Mouse (Mus musculus) skeletal muscle tissue, adult 2 months (tissue): ENCODE measurements around the gene Hormad2.

Experiments
- DNase-seq: peaks from one replicate; pipeline ENCODE4 v3.0.0-alpha.2; 2012; ENCODE audit warnings: low read depth, low spot score

The Hormad2 gene

DNA sequence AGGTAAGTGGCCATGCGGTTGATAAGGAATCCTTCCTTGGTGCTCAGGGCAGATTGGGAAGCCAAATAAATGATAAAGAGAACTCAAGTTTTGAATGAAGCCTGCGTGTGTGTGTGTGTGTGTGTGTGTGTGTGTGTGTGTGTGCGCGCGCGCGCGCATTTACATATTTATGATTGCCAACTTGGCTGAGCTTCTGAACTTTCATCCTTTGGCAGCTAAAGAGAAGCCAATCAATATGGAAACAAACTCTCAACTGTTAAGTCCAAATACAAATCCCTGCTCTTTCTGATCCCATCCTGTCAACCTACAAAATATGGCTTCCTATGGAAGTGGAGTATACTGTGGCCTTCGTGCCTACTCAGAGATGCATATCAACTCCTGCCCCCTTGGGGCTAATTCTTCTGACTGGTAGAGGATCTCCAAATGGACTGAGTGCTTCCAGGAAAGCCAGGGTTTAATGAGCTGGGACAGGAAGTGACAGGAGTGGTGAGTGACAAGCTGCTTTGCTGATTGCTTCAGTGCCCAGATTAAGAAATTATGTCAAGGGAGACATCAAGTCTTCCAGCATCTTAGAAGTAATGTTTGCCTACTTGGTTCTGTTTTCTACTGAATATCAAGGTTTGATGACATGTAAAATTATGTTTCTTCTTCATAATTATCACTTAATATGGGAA is 5.4 kb upstream of the Hormad2 start:
- DNase-seq = no peak

DNA sequence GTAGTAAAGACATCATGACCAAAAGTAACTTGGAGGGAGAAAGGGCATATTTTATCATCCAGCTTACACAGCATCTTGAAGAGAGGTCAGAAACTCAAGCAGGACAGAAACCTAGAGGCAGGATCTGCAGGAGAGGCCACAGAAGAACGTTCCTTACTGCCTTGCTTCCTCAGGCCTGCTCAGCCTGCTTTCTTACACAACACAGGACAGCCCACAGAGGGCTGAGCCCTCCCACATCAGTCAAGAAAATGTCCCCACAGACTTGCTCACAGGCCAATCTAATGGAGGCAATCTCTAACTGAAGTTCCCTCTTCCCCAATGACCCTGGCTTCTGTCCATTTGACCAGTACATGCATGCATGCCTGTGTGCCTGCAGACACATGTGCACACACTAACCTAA is 1.4 kb upstream of the Hormad2 start:
- DNase-seq = no peak

DNA sequence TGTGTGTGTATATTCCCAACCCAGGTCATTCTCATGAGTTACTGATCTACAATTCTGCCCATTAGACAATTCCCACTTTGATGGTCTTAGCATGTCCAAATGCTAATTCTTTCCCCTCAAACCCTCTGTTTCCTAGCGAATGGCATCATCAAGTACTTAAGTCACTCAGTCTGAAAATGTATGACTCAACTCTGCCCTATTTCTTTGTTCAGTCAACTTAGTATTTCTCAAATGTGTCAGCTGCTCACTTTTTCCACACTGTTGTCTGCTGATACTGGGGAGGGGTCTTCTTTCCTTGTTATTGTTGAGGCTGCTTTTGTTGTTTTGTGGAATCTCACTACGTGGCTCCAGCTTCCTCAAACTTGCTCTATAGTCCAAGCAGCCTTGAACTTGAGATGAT is 2.7 kb downstream of the Hormad2 start:
- no peak for DNase-seq

DNA sequence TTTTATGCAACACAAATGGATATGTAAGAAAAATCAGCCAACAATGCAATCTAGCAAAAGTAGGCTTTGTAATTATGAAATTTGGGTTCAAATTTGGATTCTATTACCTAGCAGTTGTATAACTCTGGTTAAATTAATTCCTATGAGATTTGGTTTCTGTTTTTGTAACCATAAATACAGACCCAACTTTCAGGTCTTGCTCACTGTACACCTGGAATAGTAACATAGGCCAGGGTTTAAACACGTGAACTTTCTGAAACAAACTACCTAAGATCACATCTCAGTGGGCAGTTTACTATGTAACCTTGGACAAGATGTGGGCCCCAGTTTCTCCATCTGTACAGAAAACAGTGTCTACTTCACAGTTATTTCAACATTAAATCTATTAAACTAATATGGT is 3.6 kb downstream of the Hormad2 start:
- no peak for DNase-seq

DNA sequence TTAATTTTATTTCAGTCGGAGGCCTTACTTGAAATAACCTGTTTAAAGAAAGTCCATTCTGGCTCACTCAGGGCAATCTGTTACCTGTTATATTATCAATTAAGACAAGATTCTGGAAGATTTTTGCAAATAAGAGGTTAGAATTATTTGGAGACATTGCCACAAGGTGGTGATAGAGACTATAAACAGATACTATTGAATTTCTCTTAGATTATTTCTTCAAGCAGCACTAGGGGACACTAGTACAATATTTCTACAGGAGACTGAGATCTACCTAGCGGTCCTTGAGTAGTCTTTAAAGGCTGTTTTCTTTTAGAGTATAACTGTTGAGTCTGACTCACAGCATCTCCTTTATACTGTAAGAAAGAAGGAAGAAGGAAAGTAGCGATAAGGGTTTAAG is 4.3 kb downstream of the Hormad2 start:
- DNase-seq = no peak

DNA sequence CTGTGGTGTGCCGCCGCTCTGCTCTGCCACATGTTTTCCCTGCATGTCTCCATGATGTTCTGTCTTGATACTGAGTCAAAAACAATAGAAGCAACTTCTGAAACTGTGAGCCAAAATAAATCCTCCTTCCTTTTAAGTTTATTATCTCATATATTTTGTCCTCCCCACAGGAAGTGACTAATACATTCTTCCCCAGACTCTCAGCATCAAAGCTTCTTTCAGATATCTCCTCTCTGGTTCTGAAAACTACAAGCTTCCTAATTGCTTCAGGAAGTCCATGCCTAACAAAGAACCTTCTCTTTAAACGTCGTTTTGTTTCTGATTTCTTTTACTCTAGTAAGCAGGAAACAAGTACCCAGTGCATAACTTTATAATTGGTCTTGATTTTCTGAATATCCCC is 6.4 kb downstream of the Hormad2 start:
- DNase-seq = no peak

DNA sequence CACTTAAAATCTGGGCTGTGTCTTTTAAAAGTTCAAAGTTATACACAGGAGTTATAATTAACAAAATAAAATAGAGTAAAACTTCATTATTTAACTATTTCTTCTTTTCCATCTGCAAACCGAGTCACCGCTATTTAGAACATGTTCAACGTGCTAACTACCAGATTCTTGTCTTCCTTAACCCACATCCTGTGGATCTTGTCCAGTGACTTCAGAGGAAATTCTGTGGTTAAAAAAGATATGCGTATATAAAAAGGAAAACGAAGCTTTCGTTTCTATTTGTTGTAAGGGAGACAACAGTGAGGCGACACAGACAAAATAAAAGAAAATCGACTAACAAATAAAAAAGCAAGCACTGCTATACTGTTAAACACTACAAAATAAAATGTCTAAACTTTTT is 17.1 kb downstream of the Hormad2 start:
- no peak for DNase-seq

DNA sequence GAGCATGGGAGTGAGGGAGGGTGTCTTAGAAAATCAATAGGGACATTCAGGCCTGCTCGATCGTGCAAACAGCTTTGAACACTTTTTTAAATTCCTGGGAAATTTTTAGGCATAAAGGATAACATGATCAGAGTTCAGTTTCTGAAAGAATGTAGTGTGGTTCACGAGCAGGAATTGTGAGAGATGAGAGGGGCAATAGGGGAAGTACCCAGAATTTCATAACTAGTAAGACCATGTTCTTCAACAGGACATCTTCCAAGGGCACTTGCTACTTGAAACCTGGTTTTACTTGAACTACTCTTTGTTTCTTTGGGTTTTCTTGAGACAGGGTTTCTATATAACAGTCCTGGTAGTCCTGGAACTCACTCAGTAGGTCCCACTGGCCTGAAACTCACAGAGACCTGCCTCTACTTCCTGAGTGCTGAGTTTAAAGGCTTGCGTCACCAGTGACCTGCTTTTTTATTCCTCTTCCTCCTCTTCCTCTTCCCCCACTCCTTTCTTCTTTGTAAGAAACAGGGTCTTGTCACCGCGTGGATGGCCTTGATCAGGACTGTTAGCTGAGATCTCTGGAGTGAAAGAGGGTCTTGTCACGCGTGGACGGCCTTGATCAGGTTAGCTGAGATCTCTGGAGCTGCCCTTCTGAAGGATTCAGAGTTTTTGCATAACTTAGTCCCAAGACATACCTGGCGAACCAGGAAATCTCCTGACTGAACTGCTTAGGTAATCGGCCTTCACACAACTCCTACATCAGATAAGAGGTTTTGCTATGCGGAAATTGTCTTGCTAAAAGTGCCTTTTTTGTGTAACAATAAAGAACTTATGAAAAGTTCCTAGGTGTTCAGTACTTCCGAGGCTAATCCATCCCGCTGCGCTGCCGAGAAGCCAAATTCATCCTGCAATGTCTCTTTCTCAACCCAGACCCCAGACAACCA is 18.1 kb downstream of the Hormad2 start:
- no peak for DNase-seq

DNA sequence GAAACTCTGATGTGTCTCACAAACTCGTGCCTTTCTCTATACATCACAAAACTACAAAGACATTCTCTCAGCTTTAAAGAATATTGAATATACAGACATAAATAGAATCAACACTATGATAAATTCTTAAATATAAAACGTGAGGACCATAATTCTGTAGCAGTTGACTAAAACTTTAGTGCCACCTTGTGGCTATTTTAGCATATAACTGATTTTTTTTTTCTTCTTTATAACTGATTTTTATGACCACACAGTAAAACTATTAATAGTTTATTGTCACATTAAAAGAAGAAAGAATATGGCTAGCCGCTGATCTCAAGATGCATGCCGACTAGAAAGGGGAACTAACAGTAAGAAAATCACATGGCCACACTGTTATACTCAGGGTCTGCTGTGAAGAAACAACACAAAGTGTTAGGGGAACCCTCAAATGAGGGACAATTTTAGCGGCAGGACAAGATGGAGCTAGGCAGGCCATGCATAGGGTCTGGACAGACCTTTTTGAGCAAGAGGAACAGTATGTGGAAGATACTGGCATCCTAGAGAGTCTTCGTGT is 18.9 kb downstream of the Hormad2 start:
- DNase-seq = no peak

DNA sequence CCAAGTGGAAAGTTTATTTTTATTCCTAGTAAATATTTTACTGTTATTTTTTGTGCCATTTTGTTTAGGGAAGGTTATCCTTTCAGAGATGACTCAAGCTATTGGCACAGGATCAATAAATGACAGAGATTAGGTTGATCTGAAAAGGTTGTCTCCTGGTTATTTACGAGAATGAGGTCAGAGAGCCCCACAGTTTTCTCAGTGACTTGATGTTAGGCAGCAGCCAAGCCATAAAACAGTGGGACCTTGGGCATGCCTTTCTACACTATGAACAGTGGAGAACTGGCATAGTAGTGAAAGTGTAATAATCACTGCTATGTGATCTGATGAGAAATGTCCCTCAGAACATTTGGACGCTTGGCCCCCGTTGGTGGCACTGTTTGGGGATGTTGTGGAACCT is 22.9 kb downstream of the Hormad2 start:
- DNase-seq = no peak

DNA sequence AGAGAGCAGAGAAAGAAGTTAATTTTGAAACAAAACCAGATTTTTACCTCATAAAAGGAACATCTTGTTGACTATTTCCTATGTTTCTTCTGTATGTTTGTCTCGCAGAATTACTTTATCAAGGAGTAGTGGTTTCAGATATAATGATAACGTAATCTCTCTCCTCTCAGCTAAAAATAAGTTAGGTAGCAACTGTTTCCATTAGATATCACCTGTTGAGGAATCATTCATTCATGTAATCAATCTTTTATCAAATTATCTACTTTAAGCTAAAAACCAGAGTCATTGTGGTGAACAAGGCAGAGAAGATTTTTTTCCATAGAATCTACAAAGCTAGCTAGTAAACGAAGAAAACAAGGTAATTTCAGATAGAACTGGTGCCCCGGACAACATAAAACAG is 28.6 kb downstream of the Hormad2 start:
- DNase-seq = no peak

DNA sequence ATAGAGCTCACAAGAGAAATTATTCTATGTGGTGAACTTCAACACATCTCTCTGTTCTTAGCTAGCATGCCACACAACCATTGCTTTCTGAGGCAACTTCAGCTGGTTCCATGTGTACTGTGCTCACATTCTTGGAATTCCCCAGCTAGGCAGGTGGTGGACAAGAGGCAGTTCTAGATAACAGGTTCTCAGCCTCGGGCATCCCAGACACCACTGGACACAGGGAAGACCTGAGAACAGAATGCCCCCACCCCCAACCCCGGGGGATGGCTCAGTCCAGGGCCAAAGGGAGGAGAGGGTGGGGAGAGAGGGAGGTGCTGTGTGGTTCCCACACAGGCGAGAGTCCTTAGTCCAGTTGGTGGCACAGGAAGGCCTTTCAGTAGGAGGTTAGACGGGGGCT is 36.6 kb downstream of the Hormad2 start:
- no peak for DNase-seq

DNA sequence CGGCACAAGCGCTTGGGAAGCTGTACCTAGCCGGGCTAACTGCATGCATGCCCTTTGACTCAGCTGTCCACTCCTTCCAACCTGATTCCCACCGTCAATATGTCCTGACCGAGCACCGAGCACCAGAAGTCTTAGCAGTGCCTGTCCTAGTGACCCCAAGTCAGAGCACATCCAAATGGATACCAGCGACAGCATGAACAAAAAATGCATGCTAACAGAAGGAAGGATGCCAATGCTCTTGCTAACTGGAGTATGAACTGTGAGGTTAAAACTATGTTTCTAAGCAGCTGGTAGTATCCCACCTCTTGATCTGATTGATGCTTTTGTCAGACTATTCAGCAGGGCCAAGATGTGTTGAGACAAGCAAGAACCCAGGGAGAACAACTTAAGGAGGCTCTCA is 37.5 kb downstream of the Hormad2 start:
- DNase-seq = no peak

DNA sequence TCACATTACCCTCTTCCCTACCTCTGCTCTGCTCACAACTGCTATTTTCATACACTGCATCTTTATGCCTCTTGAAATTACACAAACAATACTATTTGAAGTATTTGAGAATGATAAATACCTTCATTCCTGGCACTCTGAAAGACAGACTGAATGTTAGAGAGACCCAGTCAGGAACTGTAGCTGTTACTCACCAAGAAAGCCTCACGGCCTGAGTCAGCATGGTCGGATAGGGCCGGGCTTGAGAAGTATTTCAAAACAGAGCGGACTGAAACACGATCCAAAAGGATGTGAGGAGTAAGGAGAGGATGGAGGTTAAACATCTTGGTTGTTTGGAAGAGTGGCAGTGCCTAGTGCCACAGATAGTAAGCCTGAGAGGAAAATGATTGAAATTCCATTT is 39.7 kb downstream of the Hormad2 start:
- no peak for DNase-seq

DNA sequence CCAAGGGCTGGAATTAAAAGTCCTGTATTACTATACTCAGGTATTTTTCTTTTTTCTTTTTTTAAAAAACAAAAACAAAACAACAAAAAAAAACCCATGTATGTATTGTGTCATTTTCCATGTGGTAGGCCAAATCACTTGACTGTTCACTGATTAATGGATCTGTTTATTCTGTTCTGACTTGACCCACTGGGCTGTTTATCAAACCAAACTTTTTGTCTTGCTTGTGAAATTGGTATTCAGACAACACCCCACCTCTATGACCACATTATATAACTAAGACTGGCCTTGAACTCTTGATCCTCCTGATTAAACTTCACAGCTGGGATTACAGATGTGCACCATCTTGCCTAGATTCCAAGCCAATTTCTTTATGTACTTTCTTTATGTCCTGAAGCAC is 46.7 kb downstream of the Hormad2 start:
- no peak for DNase-seq

DNA sequence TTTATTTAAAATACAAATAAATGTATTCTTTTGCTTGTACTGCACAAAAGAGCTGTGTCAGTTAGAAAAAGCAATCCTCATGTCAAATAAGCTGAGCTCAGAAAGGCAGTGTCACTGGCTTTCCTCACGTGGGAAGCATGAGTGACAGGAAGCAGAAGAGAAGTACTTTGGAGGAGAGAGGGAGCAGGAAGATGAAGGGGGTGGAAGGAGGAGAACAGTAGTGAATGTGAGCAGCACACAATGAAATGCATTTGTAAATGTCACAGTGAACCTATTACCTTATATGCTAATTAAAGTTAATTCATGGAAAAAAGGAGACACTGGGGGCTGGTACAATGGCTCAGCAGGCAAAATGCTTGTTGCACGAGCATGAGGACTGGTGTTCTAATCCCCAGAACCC is 52.9 kb downstream of the Hormad2 start:
- DNase-seq = no peak

DNA sequence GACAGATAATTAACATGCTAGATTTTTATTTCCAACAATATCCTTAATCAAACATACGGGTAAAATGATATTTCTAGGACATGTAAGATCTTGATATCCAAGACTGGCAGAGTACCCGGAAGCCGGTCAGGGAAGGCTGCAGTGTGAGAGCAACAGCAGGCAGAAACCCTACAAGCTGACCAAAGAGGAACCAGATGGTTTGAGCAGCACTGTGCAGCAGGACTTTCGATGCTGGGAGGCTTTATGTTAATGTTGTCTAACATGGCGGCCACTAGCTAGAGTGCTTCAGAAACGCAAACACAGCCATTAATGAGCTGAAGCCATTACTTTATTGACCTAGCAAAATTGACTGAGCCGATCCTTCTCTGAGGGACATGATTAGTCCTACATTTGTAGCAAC is 58.6 kb downstream of the Hormad2 start:
- DNase-seq = no peak

DNA sequence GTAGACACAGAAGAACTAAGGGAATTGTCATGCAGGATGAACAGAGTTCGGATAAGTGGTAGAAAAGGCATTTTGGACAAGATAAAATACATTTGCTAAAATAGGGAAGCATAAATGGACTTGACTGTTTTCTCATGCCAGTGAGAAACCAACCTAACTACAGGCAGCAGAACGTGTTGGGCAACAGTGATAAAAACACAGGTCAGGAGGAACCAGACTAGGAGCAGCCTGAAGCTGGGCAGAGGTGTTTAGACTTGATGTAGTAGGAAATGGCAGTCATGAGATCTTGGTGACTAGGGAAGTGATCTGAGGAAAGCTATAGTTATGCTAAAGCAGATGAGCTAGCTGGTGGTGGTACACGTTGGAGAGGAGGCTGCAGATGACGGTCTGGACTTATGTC is 61.0 kb downstream of the Hormad2 start:
- DNase-seq = no peak

DNA sequence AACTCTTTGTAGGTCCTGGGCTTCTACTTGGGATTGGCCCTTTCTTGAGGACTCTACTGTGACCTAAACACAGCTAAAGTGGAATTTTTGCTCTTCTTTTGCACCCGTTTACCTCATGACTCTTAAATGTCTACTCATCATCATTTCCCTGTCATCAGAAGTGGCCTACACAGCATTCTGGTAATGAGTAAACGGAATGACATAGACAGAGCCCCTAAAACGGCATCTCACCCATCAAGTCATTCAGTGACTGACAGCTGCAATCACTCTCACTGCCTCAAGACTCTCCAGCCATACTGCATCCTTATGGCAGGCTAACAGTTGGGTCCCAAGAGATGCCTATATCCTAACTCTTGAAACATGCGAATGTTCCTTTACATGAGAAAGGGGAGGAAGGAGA is 74.5 kb downstream of the Hormad2 start:
- no peak for DNase-seq

DNA sequence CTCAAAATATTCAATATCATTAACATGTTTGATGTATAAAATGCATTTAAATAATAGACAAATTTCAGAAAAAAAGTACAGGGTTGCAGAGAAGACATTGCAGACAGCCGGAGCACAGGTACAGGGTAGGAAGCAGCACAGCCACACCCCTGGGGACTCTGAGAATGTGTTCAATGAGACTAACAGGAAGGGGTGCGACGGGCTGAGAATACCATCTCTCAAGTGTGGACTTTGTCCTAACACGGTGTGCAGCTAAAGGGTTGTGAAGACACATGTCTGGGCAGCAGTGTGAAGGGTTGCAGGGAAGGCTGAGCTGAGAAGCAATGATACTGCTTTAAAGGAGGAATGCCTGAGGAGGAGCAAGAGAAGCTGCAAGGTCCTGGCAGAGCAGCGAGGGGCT is 85.5 kb downstream of the Hormad2 start:
- DNase-seq = no peak

DNA sequence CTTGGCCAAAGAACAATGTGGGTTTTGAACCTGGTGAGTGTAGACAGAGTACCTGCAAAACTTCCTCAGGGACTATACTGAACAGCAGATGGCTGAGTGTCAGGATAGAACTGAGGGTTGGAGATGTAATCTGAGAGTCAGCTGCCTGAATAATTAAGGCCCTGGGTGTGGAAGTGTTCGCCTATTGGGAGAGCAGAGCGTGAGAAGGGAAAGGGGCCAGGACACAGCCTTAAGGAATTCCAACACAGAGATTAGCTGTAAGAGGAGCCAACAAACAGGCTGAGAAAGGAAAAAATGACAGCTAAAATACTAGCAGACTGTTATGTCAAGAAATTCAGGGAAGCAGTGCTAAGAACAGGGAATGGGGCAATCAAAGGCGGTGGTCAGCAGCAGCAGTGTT is 88.3 kb downstream of the Hormad2 start:
- peak; percentile 8 for DNase-seq

DNA sequence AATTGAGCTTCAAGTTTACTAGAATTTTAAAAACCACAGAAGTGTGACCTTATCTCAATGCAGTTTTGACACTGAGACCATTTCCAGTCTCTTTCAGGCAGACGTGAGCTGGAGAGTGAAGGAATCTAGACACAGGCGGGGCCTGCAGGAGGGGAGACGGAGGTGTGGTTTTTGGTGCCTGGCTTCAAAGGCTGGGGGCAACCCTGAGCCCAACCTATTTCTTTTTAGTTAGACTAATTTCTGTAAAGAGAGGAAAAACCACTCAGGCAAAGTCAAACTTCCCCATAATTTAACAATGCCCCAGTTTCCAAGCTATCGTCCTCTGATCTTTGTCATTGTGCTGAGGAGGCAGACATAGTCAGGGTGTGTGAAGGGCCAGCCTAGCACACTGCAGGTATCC is 97.0 kb downstream of the Hormad2 start:
- no peak for DNase-seq

DNA sequence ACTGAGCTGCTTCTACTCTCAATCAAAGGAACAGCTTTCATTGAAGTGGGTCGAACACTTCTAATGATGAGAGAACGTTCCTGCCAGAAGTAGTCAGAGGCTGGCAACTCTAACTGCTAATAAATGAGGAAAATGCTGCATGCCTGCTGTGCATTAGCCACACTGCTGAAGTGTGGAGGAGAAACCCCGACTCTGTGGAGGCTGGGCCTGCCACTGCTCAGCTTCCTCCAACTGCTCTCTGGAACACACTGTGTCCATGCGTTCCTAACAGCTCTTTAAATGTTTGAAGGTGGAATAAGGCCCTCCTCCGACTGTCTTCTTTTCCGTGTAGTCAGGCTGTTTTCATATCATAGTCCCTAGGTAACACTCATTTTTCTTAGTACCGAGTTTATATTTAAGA is 98.9 kb downstream of the Hormad2 start:
- no peak for DNase-seq
